Mouse (Mus musculus) frontal cortex, postnatal 36 days (tissue): ENCODE data around the gene Adk.

Experiments
- DNase-seq, 2 experiments: peaks; one replicate each; pipeline ENCODE4 v3.0.0; 2022; ENCODE audit warnings: low spot score in 2 of 2

Adk gene

GRCm38 (mm10) chr14:21344896-21345295 lies 292.5 kb downstream of the Adk start:
- DNase-seq: no peak

- no peak for DNase-seq
These were observed 296.4 kb downstream of the Adk start for GRCm38 (mm10) chr14:21348611-21349260.

GRCm38 (mm10) chr14:21351646-21352045 lies 299.3 kb downstream of the Adk start:
- no peak for DNase-seq

- no peak for DNase-seq
These were observed 303.9 kb downstream of the Adk start for GRCm38 (mm10) chr14:21356286-21356685.

GRCm38 (mm10) chr14:21359207-21359895 lies 307.0 kb downstream of the Adk start:
- no peak for DNase-seq

GRCm38 (mm10) chr14:21359896-21360525 lies 307.6 kb downstream of the Adk start:
- DNase-seq: no peak

- peak in 1 of 2 experiments; percentile 30 for DNase-seq
These were observed 314.7 kb downstream of the Adk start for GRCm38 (mm10) chr14:21367095-21367494.

- no peak for DNase-seq
These were observed 316.2 kb downstream of the Adk start for GRCm38 (mm10) chr14:21368622-21369021.

- DNase-seq: peak; percentile 82 to 91
These were observed 316.8 kb downstream of the Adk start for GRCm38 (mm10) chr14:21369127-21369526.

- DNase-seq: no peak
These were observed 319.6 kb downstream of the Adk start for GRCm38 (mm10) chr14:21371946-21372345.

GRCm38 (mm10) chr14:21372689-21373088 lies 320.3 kb downstream of the Adk start:
- DNase-seq: no peak

GRCm38 (mm10) chr14:21383701-21384428 lies 331.5 kb downstream of the Adk start:
- no peak for DNase-seq

GRCm38 (mm10) chr14:21399506-21399905 lies 347.1 kb downstream of the Adk start:
- no peak for DNase-seq

GRCm38 (mm10) chr14:21402157-21402601 lies 349.8 kb downstream of the Adk start:
- DNase-seq: peak; percentile 3 to 23

GRCm38 (mm10) chr14:21402621-21403405 lies 350.4 kb downstream of the Adk start:
- no peak for DNase-seq

- DNase-seq: no peak
These were observed 354.6 kb downstream of the Adk start for GRCm38 (mm10) chr14:21406946-21407345.

- no peak for DNase-seq
These were observed 356.5 kb downstream of the Adk start for GRCm38 (mm10) chr14:21408846-21409245.

- no peak for DNase-seq
These were observed 358.5 kb downstream of the Adk start for GRCm38 (mm10) chr14:21410769-21411477.

- no peak for DNase-seq
These were observed 359.1 kb downstream of the Adk start for GRCm38 (mm10) chr14:21411524-21411923.

- no peak for DNase-seq
These were observed 366.0 kb downstream of the Adk start for GRCm38 (mm10) chr14:21418332-21418731.

GRCm38 (mm10) chr14:21427369-21427768 lies 375.0 kb downstream of the Adk start:
- no peak for DNase-seq
